Mouse (Mus musculus): ENCODE data around the gene Drg2.

DNA sequence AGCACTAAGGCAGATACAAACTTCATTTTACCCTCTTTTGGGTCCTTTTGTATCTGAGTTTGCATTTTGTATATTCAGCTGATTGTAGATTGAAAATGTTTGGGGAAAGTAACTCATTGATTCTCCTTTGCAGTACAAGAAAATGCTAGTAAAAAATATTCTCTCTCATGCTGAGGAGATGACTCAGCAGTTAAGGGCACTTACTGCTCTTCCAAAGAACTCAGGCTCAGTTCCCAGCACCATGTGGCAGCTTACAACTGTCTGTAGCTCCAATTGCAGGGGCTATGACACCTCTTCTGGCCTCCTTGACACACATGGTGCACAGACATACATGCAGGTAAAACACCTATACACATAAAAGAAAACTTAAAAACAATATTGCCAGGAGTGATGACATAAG, 20.9 kb upstream of the Drg2 start:
- no peak for TF ChIP-seq CTCF (IDR thresholded peaks at IDR 0.05; ENCODE audit: extremely low read depth, insufficient read length, insufficient replicate concordance, low read depth, low read length)
- TF ChIP-seq POLR2A (IDR thresholded peaks at IDR 0.05; ENCODE audit: low read depth, low read length), result no peak
